Mouse (Mus musculus): ENCODE measurements around the gene Clip3. TPM values are rescaled to one million over a fixed set of nuclear protein-coding genes. Genes with fewer than 3 reads are reported as not detected.

Clip3 gene
- total RNA-seq, 2 experiments from 2014 or later: 499 to 503 TPM

Other genes with a start within 250 kb of the Clip3 start
- 1 to 10 TPM; 6.6 to 7.0 TPM for gene Zfp14, start 240.3 kb upstream of the Clip3 start, total RNA-seq (2021)
- gene Zfp82, start 218.8 kb upstream of the Clip3 start, total RNA-seq (2021): 1 to 10 TPM; 2.7 to 4.3 TPM
- under 1 TPM in 1 of 2 experiments, not detected in 1; 0.59 TPM for gene Gm26920, start 201.3 kb upstream of the Clip3 start, total RNA-seq (2021)
- gene Zfp566, start 201.2 kb upstream of the Clip3 start, total RNA-seq (2021): 1 to 10 TPM; 5.6 to 6.5 TPM
- 10 to 100 TPM; 54.8 to 67.7 TPM for gene Zfp260, start 197.0 kb upstream of the Clip3 start, total RNA-seq (2021)
- 10 to 100 TPM; 29.8 to 35.3 TPM for gene Zfp382, start 169.8 kb upstream of the Clip3 start, total RNA-seq (2021)
- 10 to 100 TPM; 45.7 to 47.1 TPM for gene Zfp146, start 122.0 kb upstream of the Clip3 start, total RNA-seq (2021)
- gene Cox7a1, start 107.6 kb upstream of the Clip3 start, total RNA-seq (2021): 1 to 10 TPM; 3.4 to 4.9 TPM
- gene Capns1, start 92.9 kb upstream of the Clip3 start, total RNA-seq (2021): 100 to 1,000 TPM; 194 to 196 TPM
- 10 to 100 TPM; 55.8 to 59.8 TPM for gene Polr2i, start 59.8 kb upstream of the Clip3 start, total RNA-seq (2021)
- 100 to 1,000 TPM; 149 to 153 TPM for gene Tbcb, start 59.5 kb upstream of the Clip3 start, total RNA-seq (2021)
- gene Ovol3, start 56.0 kb upstream of the Clip3 start, total RNA-seq (2021): not detected
- gene Thap8, start 11.6 kb upstream of the Clip3 start, total RNA-seq (2021): under 1 TPM in 1 of 2 experiments, not detected in 1; 0.26 TPM
- 1 to 10 TPM; 1.2 to 2.0 TPM for gene Wdr62, start 11.3 kb upstream of the Clip3 start, total RNA-seq (2021)
- 10 to 100 TPM; 53.4 to 55.3 TPM for gene Alkbh6, start 17.0 kb downstream of the Clip3 start, total RNA-seq (2021)
- gene Syne4, start 23.1 kb downstream of the Clip3 start, total RNA-seq (2021): 1 to 10 TPM; 6.9 to 8.2 TPM
- gene E130208F15Rik, start 30.0 kb downstream of the Clip3 start, total RNA-seq (2021): under 1 TPM; 0.40 to 0.44 TPM
- gene Sdhaf1, start 32.2 kb downstream of the Clip3 start, total RNA-seq (2021): 10 to 100 TPM in 1 of 2 experiments, 1 to 10 TPM in 1; 7.3 to 10.2 TPM
- gene Lrfn3, start 71.0 kb downstream of the Clip3 start, total RNA-seq (2021): 10 to 100 TPM; 39.1 to 42.5 TPM
- gene Tyrobp, start 122.0 kb downstream of the Clip3 start, total RNA-seq (2021): 10 to 100 TPM; 24.9 to 26.1 TPM
- gene Hcst, start 128.1 kb downstream of the Clip3 start, total RNA-seq (2021): 1 to 10 TPM in 1 of 2 experiments, not detected in 1; 2.6 TPM
- gene Nfkbid, start 130.0 kb downstream of the Clip3 start, total RNA-seq (2021): 1 to 10 TPM; 2.8 to 4.2 TPM
- gene Aplp1, start 153.8 kb downstream of the Clip3 start, total RNA-seq (2021): 1,000 to 10,000 TPM; 1,098 to 1,148 TPM
- 1 to 10 TPM; 6.1 to 8.0 TPM for gene Kirrel2, start 166.0 kb downstream of the Clip3 start, total RNA-seq (2021)
- under 1 TPM; 0.35 to 0.53 TPM for gene Nphs1, start 166.6 kb downstream of the Clip3 start, total RNA-seq (2021)
- not detected for gene Prodh2, start 201.9 kb downstream of the Clip3 start, total RNA-seq (2021)
- 100 to 1,000 TPM; 233 to 246 TPM for gene Arhgap33, start 243.3 kb downstream of the Clip3 start, total RNA-seq (2021)